ENCODE assay signal across 13 mouse cellular contexts in genomic region chr3:99602679-99603078, GRCm38 (mm10).
"Had no signal": no experiment of that assay in that cellular context is flagged by ENCODE, and none has a peak within 500 bp of the region (broad histone marks: within the 10 kb centered on the region; RNA-seq: fewer than 3 reads in every experiment).

No protein-coding gene starts in this region.

- H3K4me2 ChIP-seq: midbrain, embryonic 15.5 days had no signal

- H3K4me3 ChIP-seq: layer of hippocampus, adult 2 months; midbrain, embryonic 10.5 days; midbrain, embryonic 15.5 days had no signal

- H3K27me3 ChIP-seq: midbrain, embryonic 15.5 days had no signal

- DNase-seq: kidney, adult 18-20 months; kidney, postnatal 10 days; kidney, postnatal 4 days; liver; lung, adult 18-20 months; lung, postnatal 36 days; right cerebral cortex, adult 18-20 months; right cerebral cortex, postnatal 25 days had no signal

- H3K27ac ChIP-seq: layer of hippocampus, adult 2 months; liver, embryonic 14.5 days; midbrain, embryonic 10.5 days; midbrain, embryonic 15.5 days; stomach, postnatal 0 days had no signal

- H3K9me3 ChIP-seq: midbrain, embryonic 10.5 days; midbrain, embryonic 15.5 days had no signal

- H3K36me3 ChIP-seq: midbrain, embryonic 10.5 days; midbrain, embryonic 15.5 days had no signal

- H3K9ac ChIP-seq: liver, embryonic 14.5 days; midbrain, embryonic 15.5 days had no signal

- H3K4me1 ChIP-seq: midbrain, embryonic 10.5 days; midbrain, embryonic 15.5 days had no signal

- ATAC-seq: midbrain, embryonic 15.5 days had no signal
